Mouse (Mus musculus): ENCODE data around the gene Dnah6.

Gene Dnah6

GRCm38 (mm10) chr6:73246821-73247220 is 25.4 kb upstream of the Dnah6 start:
- no peak for TF ChIP-seq GATA4 (IDR thresholded peaks at IDR 0.05; ENCODE audit: insufficient replicate concordance, low read length)

GRCm38 (mm10) chr6:73235650-73236049 is 14.2 kb upstream of the Dnah6 start:
- TF ChIP-seq GATA4 (IDR thresholded peaks at IDR 0.05; ENCODE audit: insufficient replicate concordance, low read length), result no peak

DNA sequence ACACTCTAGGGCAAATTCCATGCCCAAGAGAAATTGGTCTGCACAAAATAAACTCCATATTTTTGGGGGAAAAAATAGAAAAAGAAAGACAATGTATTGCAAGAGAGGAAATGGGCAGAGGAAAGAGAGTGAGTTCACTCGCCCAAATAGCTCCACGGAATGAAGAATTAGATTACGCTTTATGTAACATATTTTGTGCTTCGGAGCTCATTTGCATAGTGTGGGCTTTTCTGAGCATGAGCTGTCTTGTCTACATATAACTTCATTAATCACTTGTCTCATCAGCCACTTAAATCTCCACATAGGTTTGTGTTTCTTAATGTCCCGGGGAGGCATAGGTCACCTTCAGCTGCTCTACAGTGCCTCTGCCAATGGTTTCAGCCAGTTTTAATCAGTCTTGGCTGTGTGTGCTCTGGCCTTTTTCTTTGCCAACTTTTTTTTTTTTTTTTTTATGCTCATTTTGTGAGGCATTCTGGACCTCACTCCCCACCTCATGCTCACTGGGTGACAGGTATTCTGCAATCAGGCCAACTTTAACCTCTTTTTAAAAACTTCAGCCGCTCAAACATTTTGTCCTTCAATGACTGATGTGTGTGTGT is 12.9 kb upstream of the Dnah6 start:
- no peak for TF ChIP-seq GATA4 (IDR thresholded peaks at IDR 0.05; ENCODE audit: insufficient replicate concordance, low read length)

DNA sequence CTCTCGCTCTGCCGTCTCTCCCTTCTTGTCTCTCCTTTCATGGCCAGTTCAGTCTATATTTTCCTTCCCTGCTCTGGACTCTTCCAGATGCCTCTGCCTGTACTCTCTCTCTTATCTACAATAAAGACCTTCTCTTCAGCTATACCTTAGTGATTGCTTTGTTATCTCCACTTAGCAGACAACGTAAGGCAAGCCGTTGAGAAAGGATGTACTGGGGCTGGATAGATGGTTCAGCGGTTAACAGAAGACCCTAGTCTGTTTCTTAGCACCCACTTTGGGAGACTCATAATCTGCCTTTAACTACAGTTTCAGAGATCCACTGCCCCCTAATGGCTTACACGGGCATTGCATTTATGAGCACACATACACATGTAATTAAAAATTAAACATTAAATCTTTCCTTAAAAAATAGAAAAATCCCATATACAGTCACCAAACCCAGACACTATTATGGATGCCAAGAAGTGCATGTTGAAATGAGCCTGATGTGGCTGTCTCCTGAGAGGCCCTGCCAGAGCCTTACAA is 11.8 kb upstream of the Dnah6 start:
- TF ChIP-seq GATA4 (IDR thresholded peaks at IDR 0.05; ENCODE audit: insufficient replicate concordance, low read length), result no peak

- TF ChIP-seq GATA4 (IDR thresholded peaks at IDR 0.05; ENCODE audit: insufficient replicate concordance, low read length), result no peak
Observed at GRCm38 (mm10) chr6:73232152-73232584, 10.7 kb upstream of the Dnah6 start.

DNA sequence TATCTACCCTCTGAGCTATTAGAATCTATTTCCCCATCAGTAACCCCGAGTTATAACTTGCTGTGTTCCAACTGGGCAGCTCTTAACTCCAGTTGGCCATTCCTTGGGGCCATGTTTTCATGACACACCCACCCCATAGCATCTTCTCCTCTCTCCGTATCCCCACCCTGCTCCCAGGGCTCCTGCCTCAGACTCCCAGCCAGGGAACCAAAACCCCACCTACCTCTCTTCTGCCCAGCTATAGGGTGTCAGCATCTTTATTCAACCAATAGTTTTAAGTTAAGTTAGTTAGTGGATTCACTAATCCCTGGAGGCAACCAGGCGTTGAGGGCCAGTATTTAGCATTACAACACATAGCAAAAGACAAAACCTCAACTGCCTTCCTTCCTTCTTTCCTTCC is 7.4 kb upstream of the Dnah6 start:
- TF ChIP-seq GATA4 (IDR thresholded peaks at IDR 0.05; ENCODE audit: insufficient replicate concordance, low read length), result no peak

DNA sequence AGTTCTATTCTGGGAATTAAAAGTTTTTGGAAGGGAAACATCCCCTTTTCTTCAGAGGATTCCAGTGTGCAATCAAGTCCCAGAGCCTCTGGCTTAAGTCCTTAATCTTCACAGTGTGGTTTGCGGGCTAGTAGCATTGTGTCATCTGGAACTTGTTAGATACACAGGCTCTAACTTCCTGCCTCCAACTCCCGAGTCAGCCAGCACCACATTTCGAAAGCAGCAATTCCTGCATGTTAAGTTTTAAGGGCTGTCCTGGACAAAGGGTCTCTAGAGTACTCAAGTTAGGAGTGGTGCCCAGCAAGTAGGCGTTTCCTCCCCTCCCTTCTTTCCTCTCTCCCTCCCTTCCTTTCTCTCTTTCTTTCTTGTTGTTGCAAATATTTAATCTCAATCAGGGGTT is 7.0 kb upstream of the Dnah6 start:
- no peak for TF ChIP-seq GATA4 (IDR thresholded peaks at IDR 0.05; ENCODE audit: insufficient replicate concordance, low read length)

- no peak for TF ChIP-seq GATA4 (IDR thresholded peaks at IDR 0.05; ENCODE audit: insufficient replicate concordance, low read length)
Observed at GRCm38 (mm10) chr6:73227376-73228158, 6.1 kb upstream of the Dnah6 start.

- TF ChIP-seq GATA4 (IDR thresholded peaks at IDR 0.05; ENCODE audit: insufficient replicate concordance, low read length), result no peak
Observed at GRCm38 (mm10) chr6:73222841-73223526, 1.5 kb upstream of the Dnah6 start.

DNA sequence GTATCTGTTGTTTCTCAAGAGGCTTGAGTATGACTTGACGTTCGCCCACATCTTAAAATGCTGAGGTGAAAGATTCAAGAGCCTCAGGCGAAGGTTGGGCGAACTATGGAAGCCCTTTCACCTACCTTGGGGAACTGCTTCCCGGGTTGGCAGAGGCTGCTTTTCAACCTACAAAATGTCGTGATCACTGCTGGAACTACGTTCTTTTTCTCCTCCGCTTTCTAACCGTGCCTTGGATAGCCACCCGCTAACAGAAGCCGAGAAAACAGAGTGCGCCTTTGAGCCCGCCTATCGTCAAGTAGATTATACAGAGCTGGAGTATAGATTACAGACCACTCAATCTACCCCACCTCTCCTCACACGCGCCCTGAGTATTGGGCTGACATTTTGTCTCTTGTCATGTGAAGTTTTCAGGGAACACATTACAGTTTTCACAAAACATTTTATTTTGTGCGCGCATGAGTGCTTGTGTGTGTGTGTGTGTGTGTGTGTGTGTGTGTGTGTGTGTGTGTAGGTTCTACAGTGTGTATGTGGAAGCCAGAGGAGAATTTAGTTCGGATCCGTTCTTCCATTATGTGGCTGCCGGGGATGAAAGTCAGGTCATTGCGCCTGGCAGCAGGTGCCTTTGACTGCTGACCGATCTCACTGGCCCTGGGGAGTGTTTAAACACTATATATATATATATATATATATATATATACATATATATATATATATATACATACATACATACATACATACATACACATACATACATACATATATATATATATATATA is 696 bp upstream of the Dnah6 start:
- TF ChIP-seq GATA4 (IDR thresholded peaks at IDR 0.05; ENCODE audit: insufficient replicate concordance, low read length), result no peak

GRCm38 (mm10) chr6:73211602-73212001 is 9.8 kb downstream of the Dnah6 start:
- no peak for TF ChIP-seq GATA4 (IDR thresholded peaks at IDR 0.05; ENCODE audit: insufficient replicate concordance, low read length)

GRCm38 (mm10) chr6:73211036-73211435 is 10.4 kb downstream of the Dnah6 start:
- no peak for TF ChIP-seq GATA4 (IDR thresholded peaks at IDR 0.05; ENCODE audit: insufficient replicate concordance, low read length)

DNA sequence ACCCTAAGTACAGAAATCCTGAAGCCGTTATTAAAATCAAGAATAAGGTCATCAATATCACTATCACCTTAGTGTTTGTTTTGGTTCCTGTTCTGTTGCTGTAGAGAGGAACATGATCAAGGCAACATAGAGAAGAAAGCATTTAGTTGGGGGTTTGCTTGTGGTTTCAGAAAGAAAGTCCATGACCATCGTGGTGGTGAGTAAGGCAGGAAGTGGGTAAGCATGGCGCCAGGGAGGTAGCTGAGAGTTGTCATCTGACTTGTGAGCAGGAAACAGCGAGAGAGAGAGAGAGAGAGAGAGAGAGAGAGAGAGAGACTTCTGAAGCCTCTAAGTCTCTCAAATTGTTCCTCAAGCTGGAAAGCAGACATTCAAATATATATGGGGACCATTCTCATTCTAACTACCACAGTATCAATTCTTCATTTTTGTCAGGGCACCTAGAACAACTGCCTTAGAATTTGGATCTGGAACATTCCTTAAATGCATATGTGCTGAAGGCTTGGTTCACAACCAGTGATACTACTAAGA is 10.9 kb downstream of the Dnah6 start:
- TF ChIP-seq GATA4 (IDR thresholded peaks at IDR 0.05; ENCODE audit: insufficient replicate concordance, low read length), result no peak

DNA sequence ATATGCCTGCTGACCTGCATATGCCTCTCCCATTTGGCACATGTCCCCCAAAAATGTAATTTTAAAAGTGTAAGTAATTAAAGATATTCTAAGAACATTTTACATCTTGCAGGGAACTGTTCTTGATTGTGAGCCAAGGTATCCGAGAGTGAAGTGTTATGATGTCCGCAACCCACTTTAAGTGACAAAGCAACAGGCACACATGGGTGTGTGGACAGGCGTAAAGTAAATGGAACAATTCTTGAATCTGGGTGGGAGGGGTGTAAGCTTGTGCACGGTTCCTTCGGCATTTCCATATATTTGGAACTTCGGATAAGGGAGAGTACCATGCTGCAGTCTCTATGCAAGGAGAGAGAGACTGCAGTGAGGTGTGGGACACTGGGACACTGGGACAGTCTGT is 11.9 kb downstream of the Dnah6 start:
- no peak for TF ChIP-seq GATA4 (IDR thresholded peaks at IDR 0.05; ENCODE audit: insufficient replicate concordance, low read length)

- no peak for TF ChIP-seq GATA4 (IDR thresholded peaks at IDR 0.05; ENCODE audit: insufficient replicate concordance, low read length)
Observed at GRCm38 (mm10) chr6:73204937-73205336, 16.5 kb downstream of the Dnah6 start.
